Mouse (Mus musculus): ENCODE data around the gene Golm1. TPM values are rescaled to one million over a fixed set of nuclear protein-coding genes. Genes with fewer than 3 reads are reported as not detected.

Golm1 gene
- polyA plus RNA-seq, 1 experiment from 2014 or later: 44.4 TPM

DNA sequence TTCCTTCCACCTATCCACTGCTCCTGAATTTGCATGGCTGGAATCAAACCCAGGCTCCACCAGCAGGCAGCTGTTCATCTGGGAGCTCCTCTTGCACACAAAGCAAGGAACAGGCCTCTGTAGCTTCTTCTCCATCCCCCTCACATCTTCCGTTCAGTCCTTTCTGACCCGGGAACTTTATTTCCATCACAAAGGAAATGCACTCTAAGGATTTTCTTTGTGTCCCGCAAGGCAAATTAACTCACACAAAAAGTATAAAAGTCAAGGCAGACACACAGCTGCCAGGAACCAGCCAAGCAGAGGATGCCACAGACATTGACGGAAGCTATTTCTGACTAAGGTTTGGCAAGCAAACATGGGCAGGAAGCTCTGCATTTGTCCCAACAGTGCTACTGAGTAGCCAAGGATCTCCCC is 18.6 kb downstream of the Golm1 start:
- ATAC-seq (ENCODE audit: low read depth): no peak

DNA sequence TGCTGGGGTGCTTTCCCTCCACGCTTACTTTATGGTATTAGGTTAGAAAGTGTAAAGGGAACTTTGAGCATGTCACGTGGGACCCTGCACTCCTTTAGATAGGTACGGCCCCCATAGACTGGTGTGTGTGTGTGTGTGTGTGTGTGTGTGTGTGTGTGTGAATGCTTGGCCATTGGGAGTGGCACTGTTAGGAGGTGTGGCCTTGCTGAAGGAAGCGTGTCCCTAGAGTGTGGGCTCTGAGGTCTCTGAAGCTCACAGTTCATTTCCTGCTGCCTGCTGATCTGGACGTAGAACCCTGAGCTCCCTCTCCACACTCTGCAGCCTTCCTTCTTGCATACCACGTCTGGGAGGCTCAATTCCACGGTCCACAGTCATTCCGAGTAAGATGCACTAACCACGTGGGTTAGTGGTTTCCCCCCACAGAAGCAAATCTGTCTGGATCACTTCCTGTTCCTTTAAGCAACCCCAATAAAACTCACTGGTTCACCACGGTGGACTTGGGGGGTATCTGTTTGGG is 19.2 kb downstream of the Golm1 start:
- H3K4me3 ChIP-seq: no peak overlapping the region
- peaks cover 27% of the 10 kb centered on the region for H3K36me3 ChIP-seq
- H3K4me2 ChIP-seq: no peak overlapping the region
- WGBS: 58% methylated on average over 10 of the region's 10 CpGs
- peak overlapping the region; percentile 71 for H3K27ac ChIP-seq (replicated peaks)
- H3K27me3 ChIP-seq: no peaks in the 10 kb centered on the region
- H3K4me1 ChIP-seq (replicated peaks): peaks cover 41% of the 10 kb centered on the region
- H3K9me3 ChIP-seq: no peaks in the 10 kb centered on the region
- no peak overlapping the region for H3K9ac ChIP-seq
- no peak for ATAC-seq (ENCODE audit: low read depth)

More for the DNA sequence above, 18.6 kb downstream of the Golm1 start:
- Histone ChIP-seq H3K4me1 (replicated peaks) (peaks cover 41% of the 10 kb centered on the region), H3K36me3 (peaks cover 33% of the 10 kb centered on the region), H3K9me3 (no peaks in the 10 kb centered on the region), H3K27me3 (no peaks in the 10 kb centered on the region), H3K9ac (no peak overlapping the region; the same call in 1 of the 2 replicates), H3K4me2 (no peak overlapping the region), H3K4me3 (no peak overlapping the region), H3K27ac (replicated peaks) (peak overlapping the region; percentile 71)
- 13% methylated on average over 4 of the region's 4 CpGs for WGBS

DNA sequence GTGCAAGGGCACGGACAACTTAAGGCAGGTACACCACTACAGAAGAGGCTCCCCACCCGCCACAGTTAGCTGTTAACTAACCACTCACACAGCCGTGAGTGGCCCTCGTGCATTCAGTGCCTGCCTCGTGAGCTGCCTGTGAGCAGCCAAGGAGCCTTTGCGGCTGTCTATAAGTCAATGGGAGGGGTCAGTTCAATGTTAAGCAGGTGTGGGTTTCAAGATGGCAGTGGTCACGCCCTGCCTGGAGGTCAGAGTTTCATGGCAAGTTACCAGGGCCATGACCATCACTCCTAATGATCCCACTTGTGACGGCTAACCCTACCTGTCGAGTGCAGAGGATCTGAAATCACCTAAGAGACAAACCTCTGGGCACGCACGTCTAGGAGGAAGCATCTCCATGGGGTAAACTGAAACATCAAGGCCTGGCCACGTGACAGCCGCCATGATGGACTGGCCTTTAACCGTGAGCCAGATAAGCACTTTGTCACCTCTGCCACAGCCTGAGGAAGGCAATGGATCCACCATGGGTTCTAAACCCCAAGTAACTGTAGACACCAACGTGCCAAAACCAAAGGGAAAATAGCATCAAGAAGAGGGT is 19.8 kb downstream of the Golm1 start:
- Histone ChIP-seq H3K4me1 (replicated peaks) (peaks cover 41% of the 10 kb centered on the region), H3K27ac (replicated peaks) (no peak overlapping the region), H3K9me3 (no peaks in the 10 kb centered on the region), H3K4me2 (no peak overlapping the region), H3K4me3 (no peak overlapping the region), H3K9ac (no peak overlapping the region), H3K36me3 (peaks cover 23% of the 10 kb centered on the region), H3K27me3 (no peaks in the 10 kb centered on the region)
- no peak for ATAC-seq (ENCODE audit: low read depth)
- 92% methylated on average over 15 of the region's 15 CpGs for WGBS

DNA sequence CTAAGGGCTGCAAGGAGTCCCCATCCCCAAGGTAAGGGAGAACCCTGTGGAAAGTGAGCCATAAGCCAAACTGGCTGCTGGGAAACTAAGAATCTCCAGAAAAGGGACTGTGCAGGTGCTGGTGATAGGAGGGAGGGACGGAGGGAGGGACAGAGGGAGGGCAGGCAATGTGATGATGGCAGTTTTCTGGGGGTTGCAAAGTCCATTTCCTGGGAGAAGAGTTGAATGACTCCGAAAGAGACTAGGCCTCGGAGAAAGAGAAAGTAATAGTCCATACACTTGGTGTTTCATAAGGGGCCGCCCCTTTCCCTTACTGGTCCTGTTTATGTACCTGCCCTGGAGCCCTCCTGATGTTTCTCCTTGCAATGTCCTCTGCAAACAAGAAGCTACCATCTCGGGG is 21.1 kb downstream of the Golm1 start:
- Histone ChIP-seq H3K27me3 (no peaks in the 10 kb centered on the region), H3K4me3 (no peak overlapping the region), H3K27ac (replicated peaks) (no peak overlapping the region), H3K4me2 (no peak overlapping the region), H3K4me1 (replicated peaks) (peaks cover 41% of the 10 kb centered on the region), H3K36me3 (peaks cover 18% of the 10 kb centered on the region), H3K9me3 (no peaks in the 10 kb centered on the region), H3K9ac (no peak overlapping the region)
- 89% methylated on average over 5 of the region's 5 CpGs for WGBS
- no peak for ATAC-seq (ENCODE audit: low read depth)

DNA sequence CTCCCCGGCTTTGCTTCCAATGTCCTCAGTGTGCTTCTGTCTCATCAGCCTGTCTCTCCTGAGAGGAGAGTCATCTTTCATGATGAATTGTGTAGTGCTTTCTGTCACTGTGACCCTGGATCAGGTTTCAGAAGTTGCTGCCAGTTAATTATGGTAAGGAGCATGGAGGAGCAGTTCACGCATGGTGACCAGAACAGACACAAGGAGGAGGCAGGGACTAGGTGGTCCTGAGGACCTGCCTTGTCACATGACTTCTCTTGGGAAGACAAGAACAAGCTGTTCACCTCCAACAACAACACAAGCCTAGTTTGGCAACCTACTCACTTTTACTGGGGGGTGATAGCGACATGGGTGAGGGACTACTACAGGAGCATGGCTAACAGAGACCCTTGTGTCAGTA is 22.5 kb downstream of the Golm1 start:
- no peak overlapping the region for H3K4me2 ChIP-seq
- no peak overlapping the region for H3K4me3 ChIP-seq
- no peaks in the 10 kb centered on the region for H3K27me3 ChIP-seq
- no peak for ATAC-seq (ENCODE audit: low read depth)
- peaks cover 21% of the 10 kb centered on the region for H3K36me3 ChIP-seq
- peak overlapping the region; percentile 61; the same call in 1 of the 2 replicates for H3K27ac ChIP-seq (replicated peaks)
- no peaks in the 10 kb centered on the region for H3K9me3 ChIP-seq
- 67% methylated on average over 3 of the region's 3 CpGs for WGBS
- H3K9ac ChIP-seq: no peak overlapping the region
- peaks cover 41% of the 10 kb centered on the region for H3K4me1 ChIP-seq (replicated peaks)

DNA sequence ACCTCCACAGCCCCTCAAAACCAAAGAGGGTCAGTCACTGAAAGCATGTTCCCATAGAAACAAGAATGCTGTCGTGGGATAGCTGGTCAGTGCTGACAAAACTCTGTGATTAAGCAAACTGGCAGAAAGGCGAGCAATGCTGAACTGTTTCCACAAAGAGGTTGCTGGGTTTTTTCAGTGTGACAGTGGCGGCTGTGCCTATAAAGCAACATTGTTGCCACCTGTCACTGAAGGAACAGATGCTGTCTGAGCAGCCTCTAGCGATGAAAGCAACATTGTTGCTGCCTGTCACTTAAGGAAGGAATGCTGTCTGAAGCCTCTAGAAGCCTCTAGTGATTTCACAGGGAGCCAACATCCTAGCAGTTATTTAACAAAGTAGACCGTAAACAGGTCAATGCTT is 23.0 kb downstream of the Golm1 start:
- H3K4me1 ChIP-seq (replicated peaks): peaks cover 41% of the 10 kb centered on the region
- 28% methylated on average over 5 of the region's 5 CpGs for WGBS
- no peak overlapping the region for H3K9ac ChIP-seq
- no peaks in the 10 kb centered on the region for H3K27me3 ChIP-seq
- ATAC-seq (ENCODE audit: low read depth): no peak; the same call in 1 of the 2 replicates
- H3K27ac ChIP-seq (replicated peaks): peak overlapping the region; percentile 61
- H3K4me2 ChIP-seq: no peak overlapping the region
- H3K36me3 ChIP-seq: peaks cover 23% of the 10 kb centered on the region
- no peak overlapping the region for H3K4me3 ChIP-seq
- H3K9me3 ChIP-seq: no peaks in the 10 kb centered on the region

DNA sequence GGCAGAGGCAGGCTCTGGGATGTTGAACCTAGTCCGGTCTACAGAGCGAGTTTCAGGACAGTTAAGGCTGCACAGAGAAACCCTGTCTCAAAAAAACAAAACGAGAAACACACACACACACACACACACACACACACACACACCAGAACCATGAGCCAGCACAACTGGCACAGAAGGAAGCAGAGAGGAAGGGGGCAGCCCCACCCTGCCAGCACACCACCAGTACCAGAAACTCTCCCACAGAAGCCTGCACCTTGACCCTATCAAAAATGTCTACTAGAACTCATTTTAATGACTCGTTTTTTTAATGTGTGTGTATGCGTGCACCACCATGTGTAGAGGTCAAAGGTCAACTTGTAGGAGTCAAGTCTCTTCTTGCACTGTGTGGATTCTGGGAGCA is 25.8 kb downstream of the Golm1 start:
- no peak overlapping the region for H3K4me2 ChIP-seq
- no peaks in the 10 kb centered on the region for H3K27me3 ChIP-seq
- H3K36me3 ChIP-seq: peaks cover 48% of the 10 kb centered on the region
- ATAC-seq (ENCODE audit: low read depth): no peak
- H3K27ac ChIP-seq (replicated peaks): no peak overlapping the region
- H3K4me1 ChIP-seq (replicated peaks): peaks cover 28% of the 10 kb centered on the region
- no peak overlapping the region for H3K4me3 ChIP-seq
- 86% methylated on average over 5 of the region's 5 CpGs for WGBS
- no peaks in the 10 kb centered on the region for H3K9me3 ChIP-seq
- H3K9ac ChIP-seq: no peak overlapping the region

DNA sequence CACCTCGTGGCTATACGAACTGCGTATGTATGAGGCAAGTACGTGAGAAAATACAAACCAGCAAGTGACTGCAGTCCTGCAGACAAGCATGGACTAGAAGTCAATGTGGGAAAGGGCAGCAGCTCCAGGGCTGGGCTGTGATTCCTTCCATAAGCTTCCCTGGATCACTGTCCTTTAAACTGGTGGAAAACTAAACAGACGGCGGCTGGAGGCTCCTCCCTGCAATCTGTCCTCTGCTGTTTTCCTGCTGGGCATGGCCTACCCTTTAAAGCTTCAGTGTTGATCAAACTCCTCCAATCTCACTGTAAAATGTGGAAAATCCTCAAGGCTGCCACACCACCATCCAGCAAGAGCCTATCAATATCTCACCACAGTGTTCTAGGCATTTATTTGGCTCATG is 27.0 kb downstream of the Golm1 start:
- H3K4me2 ChIP-seq: no peak overlapping the region
- peaks cover 17% of the 10 kb centered on the region for H3K4me1 ChIP-seq (replicated peaks)
- no peak overlapping the region for H3K9ac ChIP-seq
- ATAC-seq (ENCODE audit: low read depth): no peak
- H3K36me3 ChIP-seq: peaks cover 50% of the 10 kb centered on the region
- H3K27ac ChIP-seq (replicated peaks): no peak overlapping the region
- H3K9me3 ChIP-seq: no peaks in the 10 kb centered on the region
- H3K4me3 ChIP-seq: no peak overlapping the region
- no peaks in the 10 kb centered on the region for H3K27me3 ChIP-seq
- 89% methylated on average over 6 of the region's 6 CpGs for WGBS

DNA sequence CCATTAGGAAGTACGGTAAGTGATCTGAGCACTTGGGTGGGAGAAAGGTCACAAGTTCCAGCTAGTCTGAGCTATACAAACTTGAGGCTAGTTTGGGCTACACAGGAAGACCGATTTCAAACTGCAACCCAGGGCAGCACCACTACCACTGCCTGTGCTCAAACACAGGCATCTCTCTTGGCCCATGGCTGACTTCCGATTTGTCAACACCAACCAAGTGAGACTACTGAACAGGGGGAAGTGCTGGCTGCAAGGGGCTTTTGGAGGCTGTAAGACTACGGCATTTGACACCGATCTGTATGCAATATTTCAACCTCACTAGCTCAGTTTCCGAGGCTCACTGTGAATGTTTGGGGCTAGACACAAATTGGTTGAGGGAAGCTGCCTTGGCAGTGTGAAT is 28.1 kb downstream of the Golm1 start:
- no peak overlapping the region for H3K9ac ChIP-seq
- no peak for ATAC-seq (ENCODE audit: low read depth)
- no peak overlapping the region for H3K4me3 ChIP-seq
- H3K27me3 ChIP-seq: no peaks in the 10 kb centered on the region
- H3K9me3 ChIP-seq: no peaks in the 10 kb centered on the region
- H3K4me2 ChIP-seq: no peak overlapping the region
- no peak overlapping the region for H3K27ac ChIP-seq (replicated peaks)
- WGBS: 93% methylated on average over 6 of the region's 6 CpGs
- H3K4me1 ChIP-seq (replicated peaks): peaks cover 6% of the 10 kb centered on the region
- H3K36me3 ChIP-seq: peaks cover 58% of the 10 kb centered on the region

DNA sequence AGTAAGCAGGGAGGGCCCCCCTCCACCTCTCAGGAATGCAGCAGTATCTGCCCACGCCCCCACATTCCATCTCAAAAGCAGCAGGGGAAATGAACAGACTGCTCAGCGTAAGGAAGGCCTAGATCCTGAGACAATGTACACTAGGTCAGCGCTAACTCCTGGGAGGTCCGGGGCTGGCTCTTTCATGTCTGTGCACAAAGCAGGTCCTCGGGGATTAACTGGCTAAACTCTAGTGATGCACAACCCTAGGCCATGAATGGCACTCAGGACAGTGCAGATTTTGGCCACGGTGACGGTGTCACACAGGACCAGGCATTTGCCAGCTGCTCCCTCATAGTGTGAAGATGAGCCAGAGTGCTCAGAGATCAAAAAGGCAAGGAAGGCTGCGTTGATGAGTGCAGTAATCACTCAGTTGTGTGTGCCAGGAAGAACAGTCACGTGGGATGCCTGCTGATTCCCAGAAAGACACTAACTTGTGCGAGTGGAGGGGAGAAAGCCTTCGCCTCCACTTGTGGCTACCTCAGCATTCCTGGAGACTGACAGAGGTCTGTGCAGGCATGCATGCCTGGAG is 28.9 kb downstream of the Golm1 start:
- Histone ChIP-seq H3K27me3 (no peaks in the 10 kb centered on the region), H3K36me3 (peaks cover 63% of the 10 kb centered on the region), H3K9ac (no peak overlapping the region), H3K4me1 (replicated peaks) (no peaks in the 10 kb centered on the region), H3K9me3 (no peaks in the 10 kb centered on the region), H3K4me3 (no peak overlapping the region), H3K27ac (replicated peaks) (no peak overlapping the region), H3K4me2 (no peak overlapping the region)
- 67% methylated on average over 11 of the region's 11 CpGs for WGBS
- no peak for ATAC-seq (ENCODE audit: low read depth)

DNA sequence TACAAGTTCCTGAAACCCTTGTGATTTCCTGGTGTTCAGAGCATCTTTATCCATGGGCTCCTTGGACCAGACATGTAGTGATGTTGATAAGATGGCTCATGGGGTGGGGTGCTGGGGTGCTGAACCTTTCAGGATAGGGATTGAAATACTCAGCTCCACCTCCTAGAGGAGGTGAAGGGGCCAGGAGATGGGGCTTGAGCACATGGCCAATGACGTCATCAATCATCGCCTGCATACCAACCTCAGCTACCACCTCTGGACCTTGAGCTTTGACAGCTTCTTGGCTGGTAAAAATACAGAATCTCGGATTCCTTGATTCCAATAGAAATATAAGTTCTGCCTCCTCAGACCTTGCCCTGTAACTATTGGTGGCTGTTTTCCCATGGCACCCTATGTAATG is 30.1 kb downstream of the Golm1 start:
- H3K9me3 ChIP-seq: no peaks in the 10 kb centered on the region
- no peak overlapping the region for H3K9ac ChIP-seq
- no peak for ATAC-seq (ENCODE audit: low read depth)
- no peak overlapping the region for H3K4me2 ChIP-seq
- H3K4me1 ChIP-seq (replicated peaks): no peaks in the 10 kb centered on the region
- peaks cover 74% of the 10 kb centered on the region for H3K36me3 ChIP-seq
- no peaks in the 10 kb centered on the region for H3K27me3 ChIP-seq
- H3K4me3 ChIP-seq: no peak overlapping the region
- 92% methylated on average over 3 of the region's 3 CpGs for WGBS
- no peak overlapping the region for H3K27ac ChIP-seq (replicated peaks)

DNA sequence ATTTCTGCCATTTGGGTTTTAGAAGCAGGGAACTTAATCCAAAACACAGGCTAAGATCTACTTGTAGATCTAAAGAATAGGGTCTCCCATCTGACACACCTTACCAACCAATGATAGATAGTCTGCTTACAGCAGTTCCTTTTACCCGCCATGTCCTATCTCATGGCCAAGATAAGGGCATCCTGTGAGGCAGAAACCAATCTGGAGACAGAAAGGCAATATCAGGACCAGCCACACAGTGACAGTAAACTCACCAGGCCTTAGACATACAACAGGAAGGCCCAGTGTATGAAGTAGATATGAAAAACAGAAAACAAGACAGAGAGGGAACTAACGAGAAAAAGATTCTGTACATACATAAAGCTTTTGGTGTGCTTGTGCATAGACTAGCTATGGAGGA is 32.8 kb downstream of the Golm1 start:
- no peaks in the 10 kb centered on the region for H3K4me1 ChIP-seq (replicated peaks)
- H3K9me3 ChIP-seq: no peaks in the 10 kb centered on the region
- ATAC-seq (ENCODE audit: low read depth): no peak
- no peak overlapping the region for H3K9ac ChIP-seq
- 88% methylated on average over 2 of the region's 2 CpGs for WGBS
- no peak overlapping the region for H3K4me3 ChIP-seq
- no peaks in the 10 kb centered on the region for H3K27me3 ChIP-seq
- H3K4me2 ChIP-seq: no peak overlapping the region
- H3K36me3 ChIP-seq: peaks cover 78% of the 10 kb centered on the region
- H3K27ac ChIP-seq (replicated peaks): no peak overlapping the region

DNA sequence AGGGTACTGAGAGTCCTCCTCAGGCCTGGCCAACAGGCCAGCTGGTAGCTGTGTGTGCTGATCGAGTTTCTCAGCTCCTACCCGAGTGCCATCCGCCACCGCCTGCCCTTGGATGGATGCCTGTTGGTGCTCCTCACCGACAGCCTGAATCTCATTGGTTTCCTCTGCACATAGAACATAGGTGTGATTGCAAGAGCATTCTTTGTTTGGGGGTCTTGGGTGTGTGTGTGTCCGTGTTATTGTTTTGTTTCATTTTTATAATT is 35.5 kb downstream of the Golm1 start:
- WGBS: 89% methylated on average over 6 of the region's 6 CpGs
- no peak overlapping the region for H3K27ac ChIP-seq (replicated peaks)
- no peak overlapping the region for H3K4me3 ChIP-seq
- H3K4me1 ChIP-seq (replicated peaks): no peaks in the 10 kb centered on the region
- peaks cover 82% of the 10 kb centered on the region for H3K36me3 ChIP-seq
- no peak overlapping the region for H3K9ac ChIP-seq
- no peaks in the 10 kb centered on the region for H3K27me3 ChIP-seq
- H3K9me3 ChIP-seq: no peaks in the 10 kb centered on the region
- no peak overlapping the region for H3K4me2 ChIP-seq
- no peak for ATAC-seq (ENCODE audit: low read depth)

Data from neural tube, embryonic 13.5 days (tissue).